Mouse (Mus musculus) lung, adult 2 months (tissue): ENCODE data around the gene Olfr1454. TPM values are rescaled to one million over a fixed set of nuclear protein-coding genes. Genes with fewer than 3 reads are reported as not detected.

Experiments
- DNase-seq: peaks from one replicate; pipeline ENCODE4 v3.0.0; 2022
- H3K4me1 ChIP-seq: fragments of 200-500 bp; 2 replicates; pipeline ENCODE4 v1.6.1; 2011; ENCODE audit warnings: low read length; ENCODE audit not compliant: control insufficient read depth, insufficient read depth
- H3K4me3 ChIP-seq: fragments of 200-500 bp; replicated peaks from 2 replicates; pipeline ENCODE3; 2011; ENCODE audit warnings: low read depth, mild to moderate bottlenecking, control low read depth, low read length; ENCODE audit errors: extremely low read depth
- CTCF ChIP-seq: fragments of 200-500 bp; IDR thresholded peaks from 2 replicates; pipeline ENCODE4 v1.5.1; 2011; ENCODE audit warnings: mild to moderate bottlenecking, low read length, control low read depth; ENCODE audit not compliant: insufficient read depth
- POLR2A ChIP-seq: fragments of 200-500 bp; IDR thresholded peaks from 2 replicates; pipeline ENCODE4 v1.6.1; 2011; ENCODE audit warnings: low read depth, mild to moderate bottlenecking, control low read depth, low read length, borderline replicate concordance; ENCODE audit errors: extremely low read depth
- WGBS: fragments of 180-500 bp; shearing (Covaris S2); methylation state at CpG from one replicate; pipeline ENCODE4 v1.1.7; 2018; 5-methylcytosine and 5-hydroxymethylcytosine counted together
- polyA plus RNA-seq: library from polyadenylated mRNA; depleted of rRNA; stranded (reverse); fragments of >200 nt; gene quantifications from 2 replicates; pipeline ENCODE4 v1.2.3, GENCODE M21; 2012; rRNA removed

Gene Olfr1454
- not detected in 2 replicates for polyA plus RNA-seq

- Histone ChIP-seq H3K4me1 (no peaks in the 10 kb centered on the region), H3K4me3 (no peak within 1 kb of the TSS)
- no peak for DNase-seq
- 56% methylated on average over 2 of the region's 2 CpGs for WGBS
- TF ChIP-seq POLR2A (no peak), CTCF (no peak)
Observed at GRCm38 (mm10) chr19:13060310-13060709, at the start of gene Olfr1454. Olfr1454 (plus strand) TSS chr19:13060610.

DNA sequence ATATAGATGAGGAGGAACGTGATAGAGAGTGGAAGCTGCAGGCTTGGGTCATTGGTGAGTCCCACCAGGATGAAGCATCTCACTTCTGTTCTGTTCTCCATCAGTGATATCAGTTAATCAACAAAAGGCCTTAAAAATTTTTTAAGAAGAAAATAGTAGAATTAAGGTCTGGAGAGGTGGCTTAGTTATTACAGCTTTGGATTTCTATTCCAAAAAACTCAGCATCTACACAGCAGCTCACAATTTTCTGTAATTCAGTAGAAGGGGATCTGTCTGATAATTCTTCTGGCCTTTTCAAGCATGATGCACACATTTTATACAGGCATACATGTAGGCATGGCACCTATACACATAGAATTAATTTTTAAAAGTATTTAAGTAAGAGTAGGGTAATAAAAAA lies 32.2 kb upstream of the Olfr1454 start, which contains the start of gene Olfr1453:
Olfr1453 (minus strand) TSS at position 101 of the 400 bp plus-strand sequence.
- no peaks in the 10 kb centered on the region for H3K4me1 ChIP-seq
- 33% methylated on average over 1 of the region's 1 CpGs for WGBS
- no peak for TF ChIP-seq CTCF
- no peak for TF ChIP-seq POLR2A
- H3K4me3 ChIP-seq, result no peak within 1 kb of the TSS
- no peak for DNase-seq

GRCm38 (mm10) chr19:13093908-13094307 lies 33.5 kb downstream of the Olfr1454 start:
- H3K4me3 ChIP-seq, result no peak overlapping the region
- no peaks in the 10 kb centered on the region for H3K4me1 ChIP-seq
- 74% methylated on average over 1 of the region's 1 CpGs for WGBS
- TF ChIP-seq CTCF (no peak), POLR2A (no peak)
- DNase-seq, result no peak

GRCm38 (mm10) chr19:13097791-13098190 lies 37.4 kb downstream of the Olfr1454 start, which contains the start of gene Olfr1457:
Olfr1457 (minus strand) TSS chr19:13097891.
- Histone ChIP-seq H3K4me1 (no peaks in the 10 kb centered on the region), H3K4me3 (no peak within 1 kb of the TSS)
- TF ChIP-seq POLR2A (no peak), CTCF (no peak)
- no peak for DNase-seq
- WGBS, result 64% methylated on average over 2 of the region's 2 CpGs

- DNase-seq, result no peak
- Histone ChIP-seq H3K4me3 (no peak within 1 kb of the TSS), H3K4me1 (no peaks in the 10 kb centered on the region)
- 68% methylated on average over 3 of the region's 3 CpGs for WGBS
- TF ChIP-seq CTCF (no peak), POLR2A (no peak)
Observed at GRCm38 (mm10) chr19:13106675-13107074, 46.3 kb downstream of the Olfr1454 start, which contains the start of gene Olfr1458. Olfr1458 (minus strand) TSS chr19:13106775.

Other genes with a start within 250 kb of the Olfr1454 start
- not detected in 2 replicates for gene Gm5244, start 213.9 kb upstream of the Olfr1454 start, polyA plus RNA-seq
- gene Olfr1444, start 203.3 kb upstream of the Olfr1454 start, polyA plus RNA-seq, result not detected in 2 replicates
- gene Olfr1445, start 176.8 kb upstream of the Olfr1454 start, polyA plus RNA-seq, result not detected in 2 replicates
- not detected in 2 replicates for gene Olfr1446, start 167.1 kb upstream of the Olfr1454 start, polyA plus RNA-seq
- not detected in 2 replicates for gene Olfr1447, start 156.9 kb upstream of the Olfr1454 start, polyA plus RNA-seq
- not detected in 2 replicates for gene Olfr1448, start 136.2 kb upstream of the Olfr1454 start, polyA plus RNA-seq
- not detected in 2 replicates for gene Olfr1449, start 129.8 kb upstream of the Olfr1454 start, polyA plus RNA-seq
- gene Olfr1450, start 110.4 kb upstream of the Olfr1454 start, polyA plus RNA-seq, result not detected in 2 replicates
- gene Olfr1451, start 65.6 kb upstream of the Olfr1454 start, polyA plus RNA-seq, result not detected in 2 replicates
- gene Olfr1453, start 32.3 kb upstream of the Olfr1454 start, polyA plus RNA-seq, result not detected in 2 replicates
- not detected in 2 replicates for gene Olfr1457, start 37.3 kb downstream of the Olfr1454 start, polyA plus RNA-seq
- gene Olfr1458, start 46.2 kb downstream of the Olfr1454 start, polyA plus RNA-seq, result not detected in 2 replicates
- not detected in 2 replicates for gene Olfr1459, start 88.9 kb downstream of the Olfr1454 start, polyA plus RNA-seq
- not detected in 2 replicates for gene Olfr1461, start 102.4 kb downstream of the Olfr1454 start, polyA plus RNA-seq
- gene Olfr1462, start 125.1 kb downstream of the Olfr1454 start, polyA plus RNA-seq, result not detected in 2 replicates
- not detected in 2 replicates for gene Olfr1463, start 170.7 kb downstream of the Olfr1454 start, polyA plus RNA-seq